Mouse (Mus musculus): ENCODE results near the gene Usp29.

DNA sequence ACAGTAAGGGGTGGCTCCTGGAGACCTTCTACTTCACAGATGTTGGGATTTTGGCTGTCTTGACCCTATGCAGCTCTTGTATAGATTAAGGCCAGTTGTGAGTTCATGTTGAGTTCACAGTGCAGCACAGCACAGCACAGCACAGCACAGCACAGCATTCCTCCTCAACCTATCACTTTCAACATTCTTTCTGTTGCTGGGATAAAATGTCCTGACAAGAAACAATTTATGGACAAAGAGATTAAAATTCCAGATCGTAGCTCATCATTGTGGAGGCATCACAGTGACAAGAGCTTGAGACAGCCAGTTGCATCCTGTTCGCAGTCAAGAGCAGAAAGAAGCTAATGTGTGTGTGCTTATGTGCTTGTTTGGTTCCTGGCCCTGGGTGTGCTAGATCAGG, 93.3 kb downstream of the Usp29 start:
- TF ChIP-seq POLR2A (IDR thresholded peaks at IDR 0.05; ENCODE audit: borderline replicate concordance, insufficient read depth, low read length) (no peak), CTCF (IDR thresholded peaks at IDR 0.05; ENCODE audit: borderline replicate concordance, insufficient read depth, low read depth, low read length) (no peak)

Data from cerebellum, adult 2 months (tissue).